Mouse (Mus musculus): ENCODE measurements around the gene Crocc2. TPM values are rescaled to one million over a fixed set of nuclear protein-coding genes. Genes with fewer than 3 reads are reported as not detected.

The Crocc2 gene
- total RNA-seq (2022), result under 1 TPM; 0.27 to 0.72 (median 0.37) TPM

DNA sequence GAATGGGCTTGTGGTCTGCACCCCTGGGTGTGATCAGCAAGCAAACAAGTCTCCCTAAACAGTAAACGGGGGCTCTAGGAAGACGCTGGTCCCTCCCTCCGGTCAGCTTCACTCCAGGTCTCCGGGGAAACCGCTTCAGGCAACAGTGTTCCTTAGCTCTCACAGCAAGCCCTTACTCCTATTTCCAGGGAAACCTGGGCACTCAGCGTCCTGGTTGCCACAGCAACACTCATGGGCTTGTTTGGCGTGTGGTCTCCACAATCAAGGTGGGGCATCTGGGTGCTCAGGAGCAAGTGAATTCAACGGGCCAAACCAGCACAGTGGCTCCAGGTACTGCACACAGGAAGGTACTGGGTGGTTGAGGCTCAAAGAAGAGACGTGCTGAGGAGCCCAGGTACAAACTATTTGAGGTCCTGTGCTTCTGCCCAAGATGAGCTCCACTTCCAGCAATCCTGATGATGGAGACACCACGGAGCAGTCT, at the start of gene Crocc2:
Gene Crocc2 (plus strand): TSS at position 431 of the 481 bp plus-strand sequence.
- DNase-seq (ENCODE audit: low spot score in 2 of 2), result no peak

DNA sequence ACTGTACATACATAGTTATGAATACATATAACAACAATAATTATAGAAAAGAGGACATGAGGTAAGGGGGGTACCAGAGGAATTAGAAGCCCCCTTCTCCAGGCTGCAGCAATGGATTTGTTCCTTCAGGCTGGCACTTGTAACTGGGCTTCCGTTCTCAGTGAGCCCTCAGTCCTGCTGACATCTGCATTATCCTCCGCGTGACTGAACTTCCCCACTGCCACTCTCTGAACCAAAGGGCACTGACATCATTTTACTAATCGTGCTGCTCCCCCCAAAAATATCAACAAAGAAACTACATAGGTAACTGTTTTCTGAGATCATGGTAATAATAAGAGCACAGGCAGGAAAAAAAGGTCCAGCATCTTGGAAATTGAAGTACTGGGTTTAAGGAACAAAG, 49.7 kb upstream of the Crocc2 start:
- DNase-seq (ENCODE audit: low spot score in 2 of 2), result no peak

DNA sequence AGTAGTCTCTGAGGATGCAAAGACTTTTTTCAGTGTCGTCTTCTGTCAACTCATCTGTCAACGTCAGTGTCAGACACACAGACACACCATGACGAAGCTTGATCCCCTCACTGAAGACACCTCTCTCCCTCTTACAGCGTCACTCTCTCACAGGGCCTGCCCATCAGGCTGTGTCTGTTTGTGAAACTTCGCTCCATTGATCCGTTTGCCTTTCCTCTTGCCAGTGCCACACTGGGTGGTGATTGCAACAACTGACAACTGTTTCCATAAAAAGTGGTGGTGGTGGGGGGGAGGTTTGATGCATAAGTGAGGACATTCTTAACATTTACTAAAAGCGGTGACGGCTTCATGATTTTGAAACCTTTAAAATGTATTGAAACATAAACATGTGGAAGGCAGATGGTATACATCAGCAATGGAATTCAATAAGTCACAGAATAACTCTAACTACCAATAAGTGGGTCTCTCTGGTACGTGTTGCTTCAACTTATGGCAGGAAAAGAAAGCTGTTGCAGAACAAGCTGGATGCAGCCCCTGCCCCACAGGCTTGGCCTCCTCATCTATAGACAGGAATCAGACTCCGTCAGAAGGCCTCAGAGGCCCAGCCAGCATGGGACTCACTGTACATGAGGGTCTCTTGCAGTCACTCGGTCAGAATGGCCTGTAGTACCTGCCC, 45.2 kb upstream of the Crocc2 start:
- DNase-seq (ENCODE audit: low spot score in 2 of 2), result no peak

DNA sequence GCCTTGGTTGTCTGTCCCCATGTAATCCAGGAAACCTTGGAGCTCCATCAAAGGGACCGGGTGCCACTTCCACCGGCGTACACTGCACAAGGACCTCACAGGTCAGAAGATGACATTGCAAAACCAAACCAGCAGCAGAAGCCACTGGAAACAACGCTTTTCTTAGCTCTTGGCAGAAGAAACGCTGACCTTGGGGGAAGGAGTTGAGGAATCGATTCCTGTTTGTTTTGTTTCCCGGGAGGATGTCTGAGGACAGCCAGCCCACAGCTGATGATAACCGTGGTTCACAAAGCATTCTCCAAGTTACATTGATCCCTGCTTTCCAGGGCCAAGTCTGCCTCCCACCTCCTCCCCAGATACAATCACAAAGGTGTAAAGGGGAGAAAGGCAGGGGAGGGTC, 44.5 kb upstream of the Crocc2 start:
- DNase-seq (ENCODE audit: low spot score in 2 of 2), result no peak

DNA sequence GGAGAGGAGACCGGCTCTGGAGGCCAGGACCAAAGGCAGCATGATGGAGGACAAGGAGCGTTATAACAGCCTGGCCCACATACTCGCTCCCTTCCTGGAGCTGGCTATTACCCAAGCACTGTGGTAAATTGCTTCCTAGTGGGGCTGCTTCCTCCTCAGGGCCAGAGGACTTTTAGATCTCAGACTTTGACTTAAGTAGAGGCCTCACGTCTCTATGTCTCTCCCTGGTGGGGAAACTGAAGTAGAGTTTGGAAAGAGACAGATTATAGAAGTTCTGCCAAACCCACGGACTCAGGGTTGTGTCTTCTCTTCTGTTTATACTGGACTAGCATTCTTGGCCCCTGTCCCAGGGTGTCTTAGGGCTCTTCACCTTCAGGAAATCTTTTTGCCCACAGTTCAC, 43.3 kb upstream of the Crocc2 start:
- DNase-seq (ENCODE audit: low spot score in 2 of 2), result no peak

DNA sequence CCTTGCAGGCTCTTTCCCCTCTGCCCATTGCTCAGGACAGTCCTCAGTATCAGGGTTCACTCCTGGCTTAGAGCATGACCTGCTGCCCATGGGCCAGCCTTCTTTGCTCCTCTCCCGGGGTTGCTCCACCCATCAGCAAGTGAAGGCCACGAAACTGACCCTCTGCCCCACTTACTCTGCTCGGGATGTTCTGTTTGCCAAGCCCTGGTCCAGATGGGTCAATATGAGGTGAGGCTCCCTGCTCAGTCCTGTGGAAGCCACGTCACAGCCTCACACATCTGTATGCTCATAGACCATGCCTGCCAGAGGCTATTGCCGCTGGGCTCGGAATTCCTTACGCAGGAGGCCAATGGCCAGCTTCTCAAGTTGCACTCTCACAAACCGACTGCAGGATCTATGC, 40.3 kb upstream of the Crocc2 start:
- DNase-seq (ENCODE audit: low spot score in 2 of 2), result no peak

DNA sequence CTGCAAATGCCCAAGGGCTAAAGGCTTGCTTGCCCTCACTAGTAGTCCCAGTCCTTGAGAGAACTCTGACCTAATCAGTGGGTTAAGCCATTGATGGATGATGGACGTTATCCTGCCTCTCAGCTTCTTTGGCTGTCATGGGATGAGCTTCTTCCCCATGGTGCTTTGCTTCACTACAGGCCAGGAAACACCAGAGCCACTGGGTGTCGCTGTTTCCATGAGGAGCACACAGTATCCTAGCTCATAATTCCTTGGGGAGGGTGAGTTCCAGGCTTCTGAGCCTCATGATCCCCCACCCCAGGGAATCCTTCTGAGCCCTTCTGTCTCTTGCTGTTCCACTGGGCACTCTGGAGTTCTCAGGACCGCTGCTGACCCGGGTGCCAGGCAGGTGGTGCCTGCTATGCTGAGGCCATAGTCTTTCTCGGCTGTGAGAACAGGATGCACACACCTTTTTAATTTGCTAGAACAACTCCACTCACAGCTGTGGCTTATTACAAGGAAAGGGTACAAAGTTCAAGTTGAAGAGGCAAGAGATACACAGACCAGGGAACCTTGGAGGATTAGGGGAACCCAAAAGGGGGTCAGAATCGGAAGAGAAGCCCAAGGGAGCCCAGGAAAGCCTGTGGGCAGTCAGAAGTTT, 39.7 kb upstream of the Crocc2 start:
- DNase-seq (ENCODE audit: low spot score in 2 of 2), result peak; percentile 62 to 79

DNA sequence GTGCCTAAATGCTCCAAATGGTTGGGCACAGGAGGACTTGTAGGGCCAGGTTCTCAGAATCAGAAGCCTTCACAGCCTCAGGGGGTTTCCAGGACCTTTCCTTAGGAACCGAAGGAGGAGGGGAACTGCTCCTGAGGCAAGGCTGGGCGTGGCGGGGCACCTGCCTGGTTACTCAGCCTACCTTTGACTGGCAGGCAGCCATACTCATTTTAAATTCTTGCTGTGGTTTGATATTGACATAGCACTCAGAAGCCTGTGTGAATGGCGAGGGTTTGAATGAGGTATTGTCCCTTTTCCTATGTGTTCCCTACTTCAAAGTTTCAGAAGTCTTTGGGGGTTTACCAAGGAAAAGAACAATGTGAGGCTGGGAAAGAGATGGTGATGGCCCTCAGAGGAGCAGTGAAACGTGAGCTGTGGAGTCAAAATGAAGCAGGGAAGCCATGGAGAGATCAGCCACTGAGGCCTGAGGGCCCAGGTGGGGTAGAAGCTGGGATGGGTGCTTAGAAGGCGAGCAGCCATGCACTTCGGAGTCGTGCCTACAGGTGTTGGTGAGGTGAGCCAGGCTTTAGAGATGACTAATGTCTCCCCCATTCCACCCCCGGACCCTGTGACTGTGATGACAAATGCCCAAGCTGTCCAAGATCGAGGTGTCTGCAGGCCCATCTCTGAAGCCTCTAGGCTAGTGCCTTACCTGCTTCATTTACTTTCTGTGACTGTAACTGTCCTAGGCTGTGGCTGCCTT, 38.1 kb upstream of the Crocc2 start:
- no peak for DNase-seq (ENCODE audit: low spot score in 2 of 2)

DNA sequence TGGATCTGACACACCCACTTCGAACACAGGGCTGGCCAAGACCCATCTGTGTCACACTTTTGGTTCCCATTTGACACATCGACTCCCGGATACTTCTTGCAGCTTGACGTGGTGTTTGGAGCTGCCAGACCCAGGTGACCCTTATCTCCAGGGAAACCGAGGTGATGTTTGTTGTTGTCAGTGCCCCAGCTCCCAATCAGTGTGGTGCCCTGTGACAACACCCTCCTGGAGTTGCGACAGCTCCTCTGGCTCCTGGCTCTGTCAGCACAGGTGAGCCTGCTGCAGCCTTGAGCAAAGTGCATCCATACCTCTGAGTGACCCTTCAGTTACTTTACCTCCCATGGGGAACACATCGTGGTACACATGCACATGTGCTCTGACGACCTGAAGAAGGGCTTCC, 35.8 kb upstream of the Crocc2 start:
- no peak for DNase-seq (ENCODE audit: low spot score in 2 of 2)

DNA sequence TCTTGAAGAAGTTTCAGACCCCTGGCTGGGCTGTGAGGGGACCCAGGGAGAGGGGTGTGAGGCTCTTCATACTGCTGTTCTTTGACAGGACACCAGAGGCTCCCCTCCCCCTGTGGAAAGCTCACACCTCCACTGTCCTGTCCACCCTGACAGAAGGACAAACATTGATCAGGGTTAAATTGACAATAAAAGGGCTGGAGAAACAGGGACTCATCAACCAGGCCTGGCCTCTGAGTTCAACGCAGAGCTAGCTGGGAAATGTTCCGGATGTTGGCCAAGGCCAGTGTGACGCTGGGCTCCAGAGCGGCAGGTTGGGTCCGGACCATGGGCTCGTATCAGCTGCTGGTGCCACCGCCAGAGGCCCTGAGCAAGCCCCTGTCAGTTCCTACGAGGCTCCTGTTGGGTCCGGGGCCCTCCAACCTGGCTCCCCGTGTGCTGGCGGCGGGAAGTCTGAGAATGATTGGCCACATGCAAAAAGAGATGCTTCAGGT, 33.4 kb upstream of the Crocc2 start, which contains the start of gene Agxt:
Gene Agxt (plus strand): TSS at position 205 of the 491 bp plus-strand sequence.
- DNase-seq (ENCODE audit: low spot score in 2 of 2), result no peak

DNA sequence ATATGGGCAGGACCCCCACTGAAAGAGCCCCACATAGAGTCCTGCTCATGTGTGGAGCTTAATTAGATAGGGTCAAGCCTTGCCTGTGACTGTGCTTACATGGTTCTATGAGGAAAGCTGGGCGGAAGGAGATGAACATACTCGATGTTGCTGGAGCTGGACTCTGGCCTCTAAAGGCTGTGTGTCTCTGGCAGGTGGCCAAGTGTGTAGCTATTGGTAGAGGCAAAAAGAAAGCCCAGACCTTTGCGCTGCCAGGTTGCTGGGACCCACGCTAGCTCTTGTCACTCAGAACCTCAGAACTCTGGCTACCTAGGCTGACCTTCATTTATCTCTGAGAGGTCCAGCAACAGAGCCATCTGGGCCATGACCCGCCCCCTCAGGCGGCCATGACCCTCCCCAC, 30.0 kb upstream of the Crocc2 start:
- DNase-seq (ENCODE audit: low spot score in 2 of 2), result no peak

DNA sequence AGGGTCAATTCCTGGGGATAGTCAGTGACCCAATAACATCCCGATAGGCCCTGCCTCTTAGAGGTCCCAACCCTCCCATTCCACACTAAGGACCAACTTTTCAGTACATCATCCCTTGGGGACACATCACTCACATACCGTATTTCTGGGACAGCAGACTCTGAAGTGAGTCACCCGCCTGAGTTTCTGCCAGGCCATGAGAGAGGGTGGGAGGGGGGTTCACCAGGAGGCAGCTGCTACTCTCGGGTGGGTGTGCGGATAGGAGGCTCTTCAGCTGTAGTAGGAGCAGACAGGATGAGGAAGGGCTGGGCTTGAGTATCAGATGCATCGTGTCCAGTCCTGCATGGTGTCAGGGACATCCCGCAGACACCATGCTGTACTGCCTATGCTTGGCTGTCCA, 28.8 kb upstream of the Crocc2 start:
- peak in 1 of 2 experiments; percentile 36 for DNase-seq (ENCODE audit: low spot score in 2 of 2)

DNA sequence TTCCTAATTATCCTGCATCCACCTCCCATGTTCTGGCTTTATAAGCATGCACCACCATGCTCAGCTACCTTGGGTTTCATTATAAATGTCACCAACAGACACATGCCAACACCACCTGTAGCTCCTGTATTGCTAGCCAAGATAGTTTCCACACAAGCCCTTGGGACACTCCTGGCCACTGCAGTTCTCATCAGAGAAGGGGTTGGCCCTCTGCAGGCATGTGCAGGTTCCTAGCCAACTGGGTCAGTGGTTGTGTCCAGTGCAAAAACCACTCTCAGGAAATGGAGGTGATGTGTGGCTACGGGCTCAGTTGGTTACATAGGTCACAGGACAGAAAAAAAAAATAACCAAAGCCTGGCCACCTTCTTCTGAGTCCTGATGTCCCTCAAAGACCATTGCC, 25.7 kb upstream of the Crocc2 start:
- no peak for DNase-seq (ENCODE audit: low spot score in 2 of 2)

DNA sequence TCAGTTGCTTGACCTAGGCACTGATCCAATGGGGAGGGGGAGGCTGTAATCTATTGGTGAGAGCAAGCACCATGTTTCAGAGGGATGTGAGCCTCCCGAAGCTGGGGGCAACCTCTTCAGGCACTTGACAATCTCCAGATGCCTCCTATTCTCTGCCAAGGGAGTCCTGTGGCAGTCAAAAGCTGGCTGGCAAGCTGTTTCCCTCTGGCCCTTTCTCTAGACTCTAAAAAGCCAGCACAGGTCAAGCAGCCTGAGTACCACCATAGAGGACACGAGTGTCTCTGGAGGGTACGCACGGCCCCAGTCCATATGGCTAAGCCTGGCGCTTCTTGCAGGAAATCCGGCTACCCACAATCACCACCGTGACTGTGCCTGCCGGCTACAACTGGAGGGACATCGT, 24.3 kb upstream of the Crocc2 start:
- no peak for DNase-seq (ENCODE audit: low spot score in 2 of 2)

DNA sequence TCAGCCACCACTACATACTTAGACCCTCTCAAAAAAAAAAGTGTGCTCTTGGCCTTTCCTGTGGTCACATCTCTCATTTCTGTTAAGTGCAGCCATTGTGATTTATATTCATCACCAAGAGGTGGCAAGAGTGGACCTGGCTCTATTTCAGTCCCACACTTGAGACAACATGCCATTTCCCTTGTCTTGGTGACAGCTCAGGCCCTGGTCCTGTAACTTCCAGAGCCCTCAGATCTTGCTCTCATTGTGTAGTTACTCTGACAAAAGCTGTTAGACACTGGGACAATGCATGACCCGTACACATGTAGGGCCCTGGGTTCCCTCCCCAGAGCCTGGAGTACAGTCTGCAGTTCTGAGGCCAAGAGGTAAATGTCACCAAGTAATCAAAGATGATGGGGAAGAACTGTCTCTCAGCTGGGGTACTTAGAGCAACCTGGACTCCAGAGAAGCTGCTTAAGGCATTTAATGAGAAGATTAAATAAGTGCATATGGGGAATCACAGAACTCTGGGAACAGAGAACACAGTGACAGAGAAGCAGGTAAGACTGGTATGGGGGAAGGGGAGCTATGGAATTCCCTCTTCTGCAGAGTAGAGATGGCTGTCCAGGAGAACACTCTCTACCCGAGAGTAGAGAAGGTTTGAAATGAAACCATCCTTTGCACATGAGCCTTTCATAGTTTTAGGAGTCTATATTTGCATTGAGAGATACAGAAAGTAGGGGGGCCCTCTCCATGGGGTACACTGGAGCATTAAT, 17.4 kb upstream of the Crocc2 start:
- no peak for DNase-seq (ENCODE audit: low spot score in 2 of 2)

DNA sequence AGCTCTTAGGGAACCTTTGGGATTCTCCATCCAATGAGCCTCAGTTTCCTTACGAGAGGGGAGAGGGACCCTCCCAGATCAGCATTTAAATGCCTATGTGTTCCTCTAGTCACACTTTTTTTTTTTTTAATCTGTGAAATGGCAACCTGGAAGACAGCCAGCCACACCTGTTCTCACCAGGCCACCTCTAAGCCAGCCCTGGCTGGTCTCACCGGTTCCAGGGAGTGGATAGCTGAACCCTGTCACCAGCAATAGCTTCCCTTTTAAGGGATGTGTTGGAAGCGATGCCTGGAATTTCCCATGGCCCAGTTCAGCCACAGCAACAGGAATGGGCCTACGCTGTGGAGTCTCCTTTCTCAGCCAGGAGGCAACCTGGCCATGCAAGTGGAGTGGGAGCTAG, 11.0 kb upstream of the Crocc2 start:
- DNase-seq (ENCODE audit: low spot score in 2 of 2), result no peak

DNA sequence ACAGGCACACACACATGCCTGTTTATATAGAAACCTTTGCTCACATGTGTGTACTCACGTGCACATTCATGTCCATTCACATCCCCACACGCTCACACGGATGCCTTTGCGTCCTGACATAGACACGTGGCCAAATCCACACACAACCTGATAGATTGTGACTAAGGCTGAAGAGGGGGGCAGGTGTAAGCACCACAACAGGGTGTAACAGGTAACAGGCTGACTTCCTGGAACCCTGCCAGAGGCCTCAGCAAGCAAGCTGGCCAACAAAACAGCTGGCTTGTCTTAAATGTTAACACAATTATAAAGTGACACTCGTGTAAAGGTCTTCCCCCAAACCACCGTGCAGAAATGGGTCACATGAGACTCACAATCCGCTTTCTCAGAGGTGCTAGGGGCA, 9.6 kb upstream of the Crocc2 start:
- no peak for DNase-seq (ENCODE audit: low spot score in 2 of 2)

DNA sequence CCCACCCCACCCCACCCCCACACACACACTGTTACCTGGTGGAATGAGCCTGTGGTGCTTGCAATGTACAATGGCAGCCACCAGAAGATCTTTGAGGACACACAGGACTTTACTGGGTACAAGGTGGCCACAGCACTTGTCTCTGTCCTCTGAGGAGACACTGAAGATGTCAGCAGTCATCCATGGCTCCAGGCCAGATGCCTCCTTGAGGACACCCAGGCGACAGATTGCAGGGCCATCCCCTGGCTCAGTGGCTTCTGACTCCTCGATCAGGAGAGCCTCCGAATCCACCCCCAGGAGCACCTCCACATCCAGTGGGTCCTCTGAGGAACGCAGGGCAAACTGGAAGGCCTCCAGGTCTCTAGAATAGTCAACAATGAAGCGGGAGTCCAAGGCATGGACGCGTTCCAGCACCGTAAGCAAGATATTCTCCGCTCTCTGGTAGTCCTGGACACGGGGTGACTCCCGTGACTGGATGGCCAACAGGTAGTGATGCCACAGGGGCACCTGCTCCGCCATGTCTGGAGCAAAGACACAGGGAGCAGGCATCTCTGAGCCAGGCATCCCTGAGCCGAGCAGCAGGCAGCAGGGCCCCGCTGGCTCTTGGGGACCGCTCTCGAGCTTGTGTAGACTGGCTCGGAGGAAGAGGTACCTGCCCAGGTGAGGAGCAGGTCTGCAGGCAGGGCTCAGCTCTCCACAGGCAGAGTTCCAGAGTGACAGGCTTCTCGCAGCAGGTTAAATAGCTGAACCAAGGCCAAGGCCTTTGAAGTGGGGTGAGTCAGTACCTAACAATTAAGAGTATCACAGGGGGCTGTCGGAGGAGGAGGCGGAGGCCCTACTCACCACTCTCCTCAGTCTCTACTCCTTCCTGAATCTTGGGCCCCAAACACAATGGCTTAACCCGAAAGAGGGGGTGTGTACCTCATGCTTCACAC, 8.7 kb upstream of the Crocc2 start:
- no peak for DNase-seq (ENCODE audit: low spot score in 2 of 2)

DNA sequence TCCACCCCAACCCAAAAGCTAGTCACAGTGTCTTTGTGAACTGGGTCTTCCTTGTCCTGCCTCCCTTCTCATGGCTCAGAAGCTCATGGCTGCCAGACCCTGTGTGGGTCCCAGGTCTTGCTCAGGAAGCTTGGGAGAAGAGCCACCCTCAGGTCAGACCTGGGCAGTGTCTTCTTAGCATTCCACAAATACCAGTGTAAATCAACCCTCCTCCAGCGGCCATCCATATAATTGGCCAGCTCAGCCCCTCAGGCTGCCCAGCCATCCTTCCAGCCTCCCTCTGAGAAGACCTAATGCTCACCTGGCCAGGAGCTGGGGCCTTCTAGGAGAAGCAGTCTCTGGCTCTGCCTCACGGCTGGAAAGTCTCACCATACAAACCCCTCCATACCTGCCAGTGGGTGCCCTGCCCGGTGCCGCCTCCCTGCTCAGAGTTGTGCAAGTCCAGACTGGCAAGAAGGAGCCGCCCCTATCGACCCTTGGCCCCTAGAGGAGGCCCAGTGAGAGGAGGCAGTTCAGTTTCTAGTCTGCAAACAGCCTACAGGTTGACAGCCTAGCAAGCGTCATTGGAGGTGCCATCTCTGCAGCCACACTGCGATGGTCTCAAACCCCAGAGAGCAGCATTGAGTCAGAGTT, 7.9 kb upstream of the Crocc2 start, which contains the start of gene 2310007B03Rik:
Gene 2310007B03Rik (minus strand): TSS at position 448 of the 633 bp plus-strand sequence.
- DNase-seq (ENCODE audit: low spot score in 2 of 2), result no peak

DNA sequence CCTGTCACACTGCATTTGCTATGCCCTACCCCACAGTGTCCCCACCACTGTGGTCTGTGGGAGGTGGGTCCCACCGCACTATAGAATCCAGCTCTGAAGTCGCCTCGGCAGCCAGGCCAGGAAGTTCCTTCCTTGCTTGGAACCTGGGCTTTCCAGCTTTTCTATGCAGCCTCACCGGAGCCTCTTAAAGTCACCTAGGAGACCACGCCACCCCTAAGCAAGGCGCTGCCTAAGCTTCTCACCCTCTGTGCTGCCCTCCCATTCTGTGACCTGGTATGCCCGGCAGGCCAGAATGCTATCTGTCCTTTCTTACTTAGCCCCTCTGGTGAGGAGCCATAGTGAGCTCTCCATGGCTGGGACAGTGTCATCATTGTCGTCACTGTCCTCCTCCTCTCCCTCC, 7.2 kb upstream of the Crocc2 start:
- DNase-seq (ENCODE audit: low spot score in 2 of 2), result no peak

Data from layer of hippocampus, adult 8-10 months (tissue).